Mouse (Mus musculus) lung, embryonic 14.5 days (tissue): ENCODE data around the gene Hacd4. TPM values are rescaled to one million over a fixed set of nuclear protein-coding genes. Genes with fewer than 3 reads are reported as not detected.

ENCODE experiments used
- ATAC-seq: fragments of 200-750 bp; cut with Nextera tagmentation; 2 replicates; pipeline ENCODE4 v1.8.0; 2017; ENCODE audit warnings: mild to moderate bottlenecking, moderate TSS enrichment, moderate library complexity; ENCODE audit not compliant: insufficient read depth
- DNase-seq: peaks from one replicate; pipeline ENCODE4 v3.0.0-alpha.2; 2015
- H3K27ac ChIP-seq: fragments of 300-500 bp; sonication (generic); 2 replicates; pipeline ENCODE4 v1.5.1; 2014; ENCODE audit warnings: low read depth, mild to moderate bottlenecking, moderate library complexity
- H3K27me3 ChIP-seq: fragments of 300-500 bp; sonication (generic); 2 replicates; pipeline ENCODE4 v1.6.1; 2014; ENCODE audit warnings: low read length, control low read depth; ENCODE audit not compliant: insufficient read depth
- H3K36me3 ChIP-seq: fragments of 300-500 bp; sonication (generic); 2 replicates; pipeline ENCODE4 v1.6.1; 2014; ENCODE audit warnings: control low read depth; ENCODE audit not compliant: insufficient read depth
- H3K4me1 ChIP-seq: fragments of 300-500 bp; sonication (generic); 2 replicates; pipeline ENCODE4 v1.6.1; 2014; ENCODE audit warnings: antibody characterized with exemption, control low read depth; ENCODE audit not compliant: insufficient read depth
- H3K4me2 ChIP-seq: fragments of 300-500 bp; sonication (generic); 2 replicates; pipeline ENCODE4 v1.6.1; 2014; ENCODE audit warnings: mild to moderate bottlenecking
- H3K4me3 ChIP-seq: fragments of 300-500 bp; sonication (generic); 2 replicates; pipeline ENCODE4 v1.5.1; 2014; ENCODE audit warnings: low read depth, low read length
- H3K9ac ChIP-seq: fragments of 300-500 bp; sonication (generic); 2 replicates; pipeline ENCODE4 v1.6.1; 2014
- H3K9me3 ChIP-seq: fragments of 300-500 bp; sonication (generic); 2 replicates; pipeline ENCODE4 v1.6.1; 2016; ENCODE audit warnings: low read depth, low read length, control low read depth
- CTCF ChIP-seq: IDR thresholded peaks from 2 replicates; pipeline ENCODE4 v1.5.1; 2016; ENCODE audit warnings: antibody characterized with exemption, low read depth
- WGBS: fragments of 180-500 bp; shearing (Covaris S2); extraction: QIAGEN DNeasy Blood & Tissue Kit; methylation state at CpG from one replicate; pipeline ENCODE4 v1.1.7; 2014; 5-methylcytosine and 5-hydroxymethylcytosine counted together
- polyA plus RNA-seq: library from polyadenylated mRNA; unstranded; fragments of >200 nt; fragmentation: Nextera tagmentation; extraction: Ambion mirVana; gene quantifications from 2 replicates; pipeline ENCODE4 v1.2.1, GENCODE M21; 2014

Gene Hacd4
- 9.3 and 9.9 TPM in 2 replicates for polyA plus RNA-seq

DNA sequence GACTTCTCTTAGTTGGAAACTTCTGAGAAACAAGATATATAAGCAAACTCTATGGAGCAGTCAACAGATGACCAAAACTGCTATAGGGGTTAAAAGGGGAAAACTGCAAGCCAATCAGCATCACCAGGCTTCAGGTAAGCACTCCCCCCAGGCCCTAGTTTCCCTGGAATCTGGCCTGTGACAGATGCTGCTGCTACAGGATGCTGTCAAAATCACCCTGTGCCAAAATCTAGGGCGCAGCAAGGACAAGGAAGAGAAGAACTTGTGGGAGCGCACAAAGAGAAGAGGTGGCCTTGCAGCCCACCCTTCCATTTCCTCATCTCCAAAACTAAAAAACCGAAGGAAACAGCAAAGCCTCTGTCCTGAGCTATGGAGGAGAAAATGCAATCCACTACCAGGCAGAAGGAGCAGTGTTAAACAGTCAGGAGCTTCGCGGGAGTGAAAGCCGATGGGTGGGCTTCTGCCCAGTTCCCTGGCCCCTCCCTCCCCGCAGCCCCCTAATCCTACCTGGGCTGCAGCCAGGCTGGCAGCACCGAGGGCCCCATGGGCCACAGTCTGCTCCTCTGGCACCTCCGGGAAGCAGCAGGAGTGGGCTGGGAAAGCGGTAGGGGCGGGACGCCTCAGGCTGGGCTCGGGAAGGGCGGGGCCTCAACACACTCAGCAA is at the start of gene Hacd4:
Gene Hacd4 (minus strand): TSS at position 603 of the 664 bp plus-strand sequence.
- Histone ChIP-seq H3K36me3 (no peaks in the 10 kb centered on the region), H3K9me3 (no peaks in the 10 kb centered on the region), H3K27me3 (no peaks in the 10 kb centered on the region), H3K4me2 (peak within 1 kb of the TSS; percentile 82), H3K9ac (peak within 1 kb of the TSS; percentile 58), H3K27ac (peak within 1 kb of the TSS; percentile 50; the same call in 1 of the 2 replicates), H3K4me1 (peaks cover 3% of the 10 kb centered on the region; the same call in 1 of the 2 replicates), H3K4me3 (peak within 1 kb of the TSS; percentile 43)
- DNase-seq (peak; percentile 74), ATAC-seq (peak; percentile 93)
- 4% methylated on average over 14 of the region's 14 CpGs for WGBS
- TF ChIP-seq CTCF: no peak

DNA sequence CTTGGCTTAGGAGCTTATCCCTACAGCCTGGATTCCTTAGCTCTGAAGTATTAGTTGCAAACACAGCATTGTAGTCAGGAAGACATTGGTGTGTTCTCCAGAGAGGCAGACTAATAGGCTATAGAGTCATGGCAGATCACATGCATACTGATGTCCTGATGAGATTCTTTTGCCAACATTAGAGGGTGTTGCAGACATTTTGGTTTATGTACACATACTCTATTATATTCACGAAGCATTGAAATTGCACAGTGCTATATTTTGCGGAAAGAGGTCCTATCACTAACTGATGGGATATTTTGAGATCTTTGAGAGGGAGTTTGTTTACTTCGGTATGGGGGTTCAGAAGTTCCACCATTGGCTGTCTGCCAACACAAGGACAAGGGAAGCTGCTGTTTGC is 49.4 kb upstream of the Hacd4 start:
- Histone ChIP-seq H3K9ac (no peak overlapping the region), H3K27ac (no peak overlapping the region), H3K27me3 (no peaks in the 10 kb centered on the region), H3K9me3 (no peaks in the 10 kb centered on the region), H3K4me1 (no peaks in the 10 kb centered on the region), H3K36me3 (no peaks in the 10 kb centered on the region), H3K4me2 (no peak overlapping the region), H3K4me3 (no peak overlapping the region)
- TF ChIP-seq CTCF: no peak
- DNase-seq (peak; percentile 69), ATAC-seq (peak; percentile 70)
- 41% methylated on average over 3 of the region's 3 CpGs for WGBS

DNA sequence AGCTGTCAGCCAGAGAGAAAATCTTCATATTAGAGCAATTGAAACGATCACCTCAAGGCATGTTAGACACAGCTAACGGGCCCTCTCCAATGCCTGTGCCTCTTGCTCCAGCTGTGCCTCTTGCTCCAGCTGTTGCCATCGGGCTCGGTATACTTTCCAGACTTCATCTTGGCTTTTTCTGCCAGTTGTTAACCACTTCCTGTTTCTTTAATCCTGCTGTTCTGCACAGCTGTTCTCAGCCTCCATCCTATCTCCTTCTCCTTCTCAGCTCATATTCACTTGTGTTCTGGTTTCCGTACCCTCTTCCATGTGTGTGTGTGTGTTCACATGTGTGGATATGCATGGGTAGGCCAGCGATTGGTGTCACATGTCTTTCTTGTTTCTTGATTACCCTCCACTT is 41.4 kb upstream of the Hacd4 start:
- Histone ChIP-seq H3K4me2 (no peak overlapping the region), H3K9me3 (no peaks in the 10 kb centered on the region), H3K27ac (no peak overlapping the region), H3K27me3 (no peaks in the 10 kb centered on the region), H3K4me1 (peaks cover 9% of the 10 kb centered on the region; the same call in 1 of the 2 replicates), H3K9ac (no peak overlapping the region), H3K4me3 (no peak overlapping the region), H3K36me3 (no peaks in the 10 kb centered on the region)
- ATAC-seq: peak; percentile 38; the same call in 1 of the 2 replicates
- 47% methylated on average over 6 of the region's 6 CpGs for WGBS
- peak; percentile 63 for DNase-seq
- no peak for TF ChIP-seq CTCF

DNA sequence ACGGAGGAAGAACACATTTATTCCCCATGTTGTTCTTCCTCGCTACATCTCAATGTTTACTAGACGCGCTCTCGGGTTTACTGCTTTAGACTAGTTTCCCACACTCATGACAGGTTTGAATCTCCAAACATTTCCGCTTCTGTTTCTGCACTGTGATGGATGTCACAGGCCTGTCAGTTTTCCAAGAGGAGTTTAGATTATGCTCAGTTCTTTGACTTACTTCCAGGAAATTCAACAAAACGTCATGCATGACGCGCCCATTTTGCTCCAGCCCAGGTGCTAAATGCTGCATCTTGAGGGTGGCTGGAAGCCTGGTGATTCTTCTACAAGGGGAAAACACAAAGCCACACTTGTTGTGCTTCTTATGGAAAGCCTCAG is 40.1 kb upstream of the Hacd4 start:
- ATAC-seq (peak; percentile 10; the same call in 1 of the 2 replicates), DNase-seq (peak; percentile 72)
- Histone ChIP-seq H3K9me3 (no peaks in the 10 kb centered on the region), H3K4me3 (no peak overlapping the region), H3K4me1 (peaks cover 9% of the 10 kb centered on the region; the same call in 1 of the 2 replicates), H3K27me3 (no peaks in the 10 kb centered on the region), H3K27ac (peak overlapping the region; percentile 42), H3K9ac (no peak overlapping the region), H3K4me2 (peak overlapping the region; percentile 27; the same call in 1 of the 2 replicates), H3K36me3 (no peaks in the 10 kb centered on the region)
- 42% methylated on average over 9 of the region's 9 CpGs for WGBS
- TF ChIP-seq CTCF: no peak

DNA sequence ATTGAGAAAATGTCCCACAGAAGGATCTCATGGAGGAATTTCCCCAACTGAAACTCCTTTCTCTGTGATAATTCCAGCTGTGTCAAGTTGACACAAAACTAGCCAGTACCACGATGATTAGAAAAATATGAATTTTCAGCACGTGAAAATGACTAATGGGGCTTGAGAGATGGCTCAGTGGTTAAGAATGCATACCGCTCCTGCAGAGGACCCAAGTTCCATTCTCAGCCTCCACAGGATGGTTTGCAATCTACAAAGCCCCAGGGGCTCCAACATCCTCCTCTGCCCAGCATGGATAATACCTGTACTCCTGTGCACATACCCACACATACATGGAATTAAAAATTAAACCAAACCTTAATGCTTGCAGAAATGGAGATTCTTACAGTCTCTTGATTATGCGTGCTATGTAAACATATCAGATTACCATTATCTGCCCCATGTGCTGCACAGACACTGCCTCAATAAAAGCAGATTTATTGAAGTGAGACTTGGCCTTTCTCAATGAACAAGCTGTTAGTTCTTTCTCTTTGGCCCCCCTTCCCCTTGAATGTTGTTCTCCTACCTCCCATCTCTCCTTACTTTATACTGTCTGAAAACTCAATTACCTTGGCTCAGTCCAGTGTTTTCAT is 39.6 kb upstream of the Hacd4 start:
- Histone ChIP-seq H3K36me3 (no peaks in the 10 kb centered on the region), H3K27ac (peak overlapping the region; percentile 42), H3K4me2 (peak overlapping the region; percentile 27; the same call in 1 of the 2 replicates), H3K9me3 (no peaks in the 10 kb centered on the region), H3K4me1 (peaks cover 9% of the 10 kb centered on the region; the same call in 1 of the 2 replicates), H3K4me3 (no peak overlapping the region), H3K9ac (no peak overlapping the region), H3K27me3 (no peaks in the 10 kb centered on the region)
- 42% methylated on average over 4 of the region's 4 CpGs for WGBS
- TF ChIP-seq CTCF: no peak
- ATAC-seq (peak; percentile 50; the same call in 1 of the 2 replicates), DNase-seq (peak; percentile 61)

DNA sequence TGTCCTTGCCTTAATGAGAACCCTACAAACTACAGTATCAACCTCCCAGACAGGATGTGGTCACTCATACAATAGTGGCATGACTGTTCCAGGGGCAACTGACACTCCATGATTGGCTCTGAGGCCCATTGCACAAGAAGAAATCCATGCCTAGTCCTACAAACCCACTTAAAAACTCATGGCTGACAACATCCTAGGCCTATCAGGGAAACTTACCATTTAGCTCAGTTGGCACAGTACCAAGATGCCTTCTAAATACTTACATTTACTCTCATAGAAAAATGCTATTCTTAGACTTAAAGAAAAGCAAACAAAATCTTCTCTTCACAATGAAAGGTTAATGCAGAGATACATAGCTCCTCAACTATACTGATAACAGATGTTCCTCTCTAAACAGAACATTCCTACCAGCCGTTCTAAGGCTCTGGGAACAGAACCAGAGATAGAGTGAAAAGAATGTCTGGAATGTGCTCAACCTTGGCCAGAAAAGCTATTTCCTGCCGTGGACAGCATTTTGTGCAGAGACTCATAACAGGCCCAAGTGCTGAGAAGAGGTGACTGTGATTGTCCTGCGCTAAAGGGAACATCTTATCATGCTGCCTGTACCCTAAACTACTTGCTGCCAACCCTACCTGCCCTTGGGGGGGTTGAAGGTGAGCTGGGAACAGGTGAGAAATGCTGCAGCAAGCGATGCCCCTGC is 37.9 kb upstream of the Hacd4 start:
- H3K36me3 ChIP-seq: no peaks in the 10 kb centered on the region
- H3K4me1 ChIP-seq: peaks cover 9% of the 10 kb centered on the region; the same call in 1 of the 2 replicates
- H3K27ac ChIP-seq: peak overlapping the region; percentile 67
- no peak for TF ChIP-seq CTCF
- no peaks in the 10 kb centered on the region for H3K27me3 ChIP-seq
- H3K4me3 ChIP-seq: no peak overlapping the region
- H3K9ac ChIP-seq: no peak overlapping the region
- peak; percentile 86 for ATAC-seq
- DNase-seq: peak; percentile 83
- H3K4me2 ChIP-seq: no peak overlapping the region
- 24% methylated on average over 4 of the region's 4 CpGs for WGBS
- H3K9me3 ChIP-seq: no peaks in the 10 kb centered on the region
